8 mouse cellular contexts compared by ENCODE assay signal in the genomic region with DNA sequence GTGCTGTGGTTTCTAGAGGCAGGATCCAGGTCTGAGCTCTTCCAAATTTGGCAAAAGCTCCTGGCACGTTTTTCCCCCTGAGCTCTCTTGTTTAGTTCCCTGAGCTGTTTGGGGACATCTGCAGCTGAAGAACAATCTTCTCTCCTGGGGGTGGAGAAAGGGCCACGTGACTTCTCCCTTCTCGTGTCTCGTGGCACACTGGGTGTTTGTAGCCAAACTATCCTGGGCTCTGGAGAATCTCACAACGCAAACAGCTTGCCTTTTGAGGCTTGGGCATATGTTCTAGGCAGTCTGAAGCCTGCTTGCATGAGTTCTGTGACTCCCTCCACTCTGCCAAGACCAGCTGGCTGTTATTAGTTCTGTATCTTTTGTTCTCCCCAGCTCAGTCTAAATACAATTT.
A peak's percentile ranks its signal among the peaks of the same experiment; 100 is the strongest.
DNase-seq lines count a peak whose midpoint lies in the region; ATAC-seq and TF ChIP-seq lines count a peak whose summit lies in the region.

No protein-coding gene starts in this region.

- DNase-seq in heart, postnatal 0 days (ENCODE audit: low spot score): no peak
- no peak for DNase-seq in liver, embryonic 13.5 days
- no peak for DNase-seq in embryo, embryonic 10.5 days (ENCODE audit: low spot score)

- TF ChIP-seq POLR2A in small intestine, adult 2 months (IDR thresholded peaks at IDR 0.05; ENCODE audit: low read depth, low read length): no peak

- no peak overlapping the region for H3K4me3 ChIP-seq in intestine, postnatal 0 days (ENCODE audit: low read depth, low read length)
- H3K4me3 ChIP-seq in intestine, embryonic 15.5 days (replicated peaks): no peak overlapping the region
- H3K4me3 ChIP-seq in brown adipose tissue, adult 24 weeks (ENCODE audit: insufficient read depth, low read depth, low read length): no peak overlapping the region
- H3K4me3 ChIP-seq in heart, postnatal 0 days (ENCODE audit: low read depth, low read length): no peak overlapping the region
- no peak overlapping the region for H3K4me3 ChIP-seq in liver, embryonic 13.5 days (replicated peaks)
- no peak overlapping the region for H3K4me3 ChIP-seq in small intestine, adult 2 months (ENCODE audit: low read depth, low read length)
- H3K4me3 ChIP-seq in neural tube, embryonic 15.5 days (replicated peaks): no peak overlapping the region

- H3K4me2 ChIP-seq in intestine, postnatal 0 days (replicated peaks; ENCODE audit: low read depth): no peak overlapping the region
- H3K4me2 ChIP-seq in intestine, embryonic 15.5 days (replicated peaks): no peak overlapping the region
- H3K4me2 ChIP-seq in heart, postnatal 0 days (ENCODE audit: low read depth, low read length): no peak overlapping the region
- no peak overlapping the region for H3K4me2 ChIP-seq in liver, embryonic 13.5 days
- H3K4me2 ChIP-seq in neural tube, embryonic 15.5 days: no peak overlapping the region

- H3K9ac ChIP-seq in intestine, postnatal 0 days (ENCODE audit: low read depth, low read length): no peak overlapping the region
- H3K9ac ChIP-seq in intestine, embryonic 15.5 days: no peak overlapping the region
- no peak overlapping the region for H3K9ac ChIP-seq in heart, postnatal 0 days (replicated peaks; ENCODE audit: low read depth, low read length)
- H3K9ac ChIP-seq in liver, embryonic 13.5 days: no peak overlapping the region
- H3K9ac ChIP-seq in neural tube, embryonic 15.5 days (replicated peaks): no peak overlapping the region

- H3K27ac ChIP-seq in intestine, postnatal 0 days (ENCODE audit: low read depth, low read length): 0 out of 2 replicates have a peak overlapping the region, but pooled peaks have one; percentile 8
- H3K27ac ChIP-seq in intestine, embryonic 15.5 days: no peak overlapping the region
- peak overlapping the region; percentile 73 for H3K27ac ChIP-seq in brown adipose tissue, adult 24 weeks (replicated peaks; ENCODE audit: low read depth, low read length)
- peak overlapping the region; percentile 1; the same call in 1 of the 2 replicates for H3K27ac ChIP-seq in heart, postnatal 0 days (ENCODE audit: low read depth)
- peak overlapping the region; percentile 34; the same call in 1 of the 2 replicates for H3K27ac ChIP-seq in liver, embryonic 13.5 days
- peak overlapping the region; percentile 92 for H3K27ac ChIP-seq in small intestine, adult 2 months (ENCODE audit: insufficient read depth, low read depth, low read length)
- no peak overlapping the region for H3K27ac ChIP-seq in neural tube, embryonic 15.5 days (replicated peaks)

- H3K27me3 ChIP-seq in intestine, postnatal 0 days (replicated peaks; ENCODE audit: control insufficient read depth, insufficient read depth, low read length): no peaks in the 10 kb centered on the region
- no peaks in the 10 kb centered on the region for H3K27me3 ChIP-seq in intestine, embryonic 15.5 days (replicated peaks)
- no peaks in the 10 kb centered on the region for H3K27me3 ChIP-seq in heart, postnatal 0 days (ENCODE audit: control insufficient read depth, insufficient read depth, low read length)
- no peaks in the 10 kb centered on the region for H3K27me3 ChIP-seq in liver, embryonic 13.5 days
- no peaks in the 10 kb centered on the region for H3K27me3 ChIP-seq in small intestine, adult 2 months (ENCODE audit: control insufficient read depth, insufficient read depth, low read length)
- no peaks in the 10 kb centered on the region for H3K27me3 ChIP-seq in neural tube, embryonic 15.5 days (replicated peaks)

- no peak for ATAC-seq in intestine, postnatal 0 days
- no peak for ATAC-seq in intestine, embryonic 15.5 days
- ATAC-seq in heart, postnatal 0 days (ENCODE audit: insufficient read depth, low read depth): no peak
- no peak for ATAC-seq in liver, embryonic 13.5 days (ENCODE audit: low read depth)
- no peak for ATAC-seq in neural tube, embryonic 15.5 days (ENCODE audit: low FRiP score)

- 57% methylated on average over 5 of the region's 5 CpGs for WGBS in intestine, postnatal 0 days
- WGBS in intestine, embryonic 15.5 days: 41% methylated on average over 5 of the region's 5 CpGs
- WGBS in heart, postnatal 0 days: 49% methylated on average over 5 of the region's 5 CpGs
- 22% methylated on average over 5 of the region's 5 CpGs for WGBS in liver, embryonic 13.5 days (ENCODE audit: insufficient replicate concordance)
- 58% methylated on average over 5 of the region's 5 CpGs for WGBS in small intestine, adult 2 months
- WGBS in neural tube, embryonic 15.5 days: 70% methylated on average over 5 of the region's 5 CpGs

- TF ChIP-seq CTCF in intestine, postnatal 0 days (IDR thresholded peaks at IDR 0.05; ENCODE audit: low read depth): no peak
- TF ChIP-seq CTCF in heart, postnatal 0 days (IDR thresholded peaks at IDR 0.05; ENCODE audit: low read depth): no peak
- TF ChIP-seq CTCF in small intestine, adult 2 months (IDR thresholded peaks at IDR 0.05; ENCODE audit: extremely low read depth, insufficient read length, insufficient replicate concordance, low read depth, low read length): no peak

- no peaks in the 10 kb centered on the region for H3K36me3 ChIP-seq in intestine, postnatal 0 days (ENCODE audit: control insufficient read depth, insufficient read depth)
- H3K36me3 ChIP-seq in intestine, embryonic 15.5 days: no peaks in the 10 kb centered on the region
- H3K36me3 ChIP-seq in heart, postnatal 0 days (replicated peaks; ENCODE audit: control insufficient read depth, insufficient read depth, low read length): no peaks in the 10 kb centered on the region
- H3K36me3 ChIP-seq in liver, embryonic 13.5 days: no peaks in the 10 kb centered on the region
- no peaks in the 10 kb centered on the region for H3K36me3 ChIP-seq in small intestine, adult 2 months (ENCODE audit: control insufficient read depth, insufficient read depth, low read length)
- no peaks in the 10 kb centered on the region for H3K36me3 ChIP-seq in neural tube, embryonic 15.5 days

- no peak for TF ChIP-seq EP300 in heart, postnatal 0 days (IDR thresholded peaks at IDR 0.05; ENCODE audit: low read depth)

- no peaks in the 10 kb centered on the region for H3K4me1 ChIP-seq in intestine, postnatal 0 days (replicated peaks; ENCODE audit: control insufficient read depth, insufficient read depth, low read length)
- no peaks in the 10 kb centered on the region for H3K4me1 ChIP-seq in intestine, embryonic 15.5 days (replicated peaks)
- H3K4me1 ChIP-seq in brown adipose tissue, adult 24 weeks (ENCODE audit: control insufficient read depth, insufficient read depth, insufficient read length, low read length): peaks cover 11% of the 10 kb centered on the region
- H3K4me1 ChIP-seq in heart, postnatal 0 days (ENCODE audit: control insufficient read depth, insufficient read depth): no peaks in the 10 kb centered on the region; the same call in 1 of the 2 replicates
- no peaks in the 10 kb centered on the region for H3K4me1 ChIP-seq in liver, embryonic 13.5 days (replicated peaks)
- no peaks in the 10 kb centered on the region for H3K4me1 ChIP-seq in small intestine, adult 2 months (ENCODE audit: control insufficient read depth, insufficient read depth, insufficient read length, low read length)
- 0 out of 2 replicates have a peak, but pooled peaks cover 6% of the 10 kb centered on the region for H3K4me1 ChIP-seq in neural tube, embryonic 15.5 days

- H3K9me3 ChIP-seq in intestine, postnatal 0 days (ENCODE audit: control insufficient read depth): no peaks in the 10 kb centered on the region
- H3K9me3 ChIP-seq in intestine, embryonic 15.5 days: no peaks in the 10 kb centered on the region
- H3K9me3 ChIP-seq in heart, postnatal 0 days (replicated peaks; ENCODE audit: control insufficient read depth, low read length): no peaks in the 10 kb centered on the region
- no peaks in the 10 kb centered on the region for H3K9me3 ChIP-seq in liver, embryonic 13.5 days (replicated peaks)
- no peaks in the 10 kb centered on the region for H3K9me3 ChIP-seq in neural tube, embryonic 15.5 days (replicated peaks)

Comparison
In these comparisons a context has a peak if more than half of its experiments do, and no peak if none do; other contexts are left out.
1. H3K27ac ChIP-seq: peak in intestine, postnatal 0 days (single experiment), brown adipose tissue, adult 24 weeks (single experiment), heart, postnatal 0 days (single experiment), liver, embryonic 13.5 days (single experiment) and small intestine, adult 2 months (single experiment); none in intestine, embryonic 15.5 days (single experiment) and neural tube, embryonic 15.5 days (single experiment).